Mouse (Mus musculus): ENCODE measurements at regions not wholly inside any gene's neighbourhood (a gene's known extent, or its start where the extent isn't known, plus 50 kb on each side); places are given as distances from the start of the nearest gene placed in this dataset.
"Not testable (repeated sequence)": the region's sequence is repeated elsewhere in the genome, so short reads cannot be mapped to it uniquely, and the experiment has no call there.

- DNase-seq (ENCODE audit: low read depth, low spot score) = no peak
These were observed 187.0 kb downstream of the Bmp2 start for GRCm38 (mm10) chr2:133738839-133739430.

- no peak for DNase-seq (ENCODE audit: low read depth, low spot score)
These were observed 196.5 kb downstream of the Bmp2 start for GRCm38 (mm10) chr2:133748493-133748892.

GRCm38 (mm10) chr2:133749846-133750637 lies 198.1 kb downstream of the Bmp2 start:
- no peak for DNase-seq (ENCODE audit: low read depth, low spot score)

GRCm38 (mm10) chr2:133754088-133754487 lies 202.1 kb downstream of the Bmp2 start:
- no peak for DNase-seq (ENCODE audit: low read depth, low spot score)

- DNase-seq (ENCODE audit: low read depth, low spot score) = no peak
These were observed 209.5 kb downstream of the Bmp2 start for GRCm38 (mm10) chr2:133761496-133761895.

GRCm38 (mm10) chr2:133768546-133768945 lies 216.6 kb downstream of the Bmp2 start:
- no peak for DNase-seq (ENCODE audit: low read depth, low spot score)

- DNase-seq (ENCODE audit: low read depth, low spot score) = no peak
These were observed 231.8 kb downstream of the Bmp2 start for GRCm38 (mm10) chr2:133783588-133784342.

- no peak for DNase-seq (ENCODE audit: low read depth, low spot score)
These were observed 239.1 kb downstream of the Bmp2 start for GRCm38 (mm10) chr2:133791031-133791430.

- no peak for DNase-seq (ENCODE audit: low read depth, low spot score)
These were observed 241.3 kb downstream of the Bmp2 start for GRCm38 (mm10) chr2:133793293-133793692.

GRCm38 (mm10) chr2:133802666-133803065 lies 250.7 kb downstream of the Bmp2 start:
- peak; percentile 7 for DNase-seq (ENCODE audit: low read depth, low spot score)

- no peak for DNase-seq (ENCODE audit: low read depth, low spot score)
These were observed 269.5 kb downstream of the Bmp2 start for GRCm38 (mm10) chr2:133821418-133821817.

- no peak for DNase-seq (ENCODE audit: low read depth, low spot score)
These were observed 277.4 kb downstream of the Bmp2 start for GRCm38 (mm10) chr2:133829406-133829805.

- DNase-seq (ENCODE audit: low read depth, low spot score) = no peak
These were observed 298.5 kb downstream of the Bmp2 start for GRCm38 (mm10) chr2:133850485-133850884.

- not testable (repeated sequence) for DNase-seq (ENCODE audit: low read depth, low spot score)
These were observed 323.0 kb downstream of the Bmp2 start for GRCm38 (mm10) chr2:133874982-133875381.

- no peak for DNase-seq (ENCODE audit: low read depth, low spot score)
These were observed 331.7 kb downstream of the Bmp2 start for GRCm38 (mm10) chr2:133883682-133884081.

GRCm38 (mm10) chr2:133906269-133906668 lies 354.3 kb downstream of the Bmp2 start:
- DNase-seq (ENCODE audit: low read depth, low spot score) = no peak

Data from embryo, embryonic 11.5 days (tissue).